Mouse (Mus musculus) megakaryocyte, embryonic 14.5 days (primary cell): ENCODE measurements around the gene Smc2.

Experiments used
- FLI1 ChIP-seq: IDR thresholded peaks from 2 replicates; pipeline ENCODE4 v1.6.1; 2012; ENCODE audit warnings: low read length, inconsistent platforms, mixed read lengths
- GATA1 ChIP-seq: IDR thresholded peaks from 3 replicates; pipeline ENCODE4 v1.6.1; 2012; ENCODE audit warnings: mixed read lengths, low read length, inconsistent platforms, borderline replicate concordance

DNA sequence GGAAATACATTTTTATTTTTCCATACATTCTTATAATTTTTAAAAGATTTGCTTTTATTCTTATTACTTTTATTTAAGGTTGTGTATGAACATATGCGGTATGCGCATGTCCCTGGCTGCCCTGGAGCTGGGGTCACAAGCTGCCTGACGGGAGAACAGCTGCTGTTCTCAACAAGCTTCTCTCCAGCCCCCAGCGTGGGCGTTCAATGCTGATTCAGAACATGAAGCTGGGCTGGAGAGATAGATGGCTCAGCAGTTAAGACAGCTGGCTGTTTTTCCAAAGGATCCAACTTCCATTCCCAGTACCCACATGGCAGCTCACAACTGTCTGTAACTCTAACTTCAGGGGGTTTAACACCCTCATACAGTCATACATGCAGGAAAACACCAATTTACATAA lies 22.3 kb downstream of the Smc2 start:
- TF ChIP-seq GATA1 (no peak), FLI1 (no peak)
